Mouse (Mus musculus): ENCODE data around the gene Atp8b5. TPM values are rescaled to one million over a fixed set of nuclear protein-coding genes. Genes with fewer than 3 reads are reported as not detected.

Gene Atp8b5
- polyA plus RNA-seq, 1 experiment from 2014 or later = 0.35 TPM

- H3K27ac ChIP-seq = no peak overlapping the region
- no peak overlapping the region for H3K9ac ChIP-seq (replicated peaks)
- no peaks in the 10 kb centered on the region for H3K4me1 ChIP-seq (replicated peaks)
- H3K36me3 ChIP-seq = no peaks in the 10 kb centered on the region
- no peak overlapping the region for H3K4me3 ChIP-seq (replicated peaks)
- no peaks in the 10 kb centered on the region for H3K27me3 ChIP-seq
- no peak overlapping the region for H3K4me2 ChIP-seq (replicated peaks)
- no peaks in the 10 kb centered on the region for H3K9me3 ChIP-seq
- 93% methylated on average over 2 of the region's 2 CpGs for WGBS
- ATAC-seq = no peak
Measured at GRCm38 (mm10) chr4:43389390-43389789, 122.4 kb downstream of the Atp8b5 start.

GRCm38 (mm10) chr4:43389845-43390440 is 123.0 kb downstream of the Atp8b5 start:
- Histone ChIP-seq H3K27ac (no peak overlapping the region), H3K9me3 (no peaks in the 10 kb centered on the region), H3K9ac (replicated peaks) (no peak overlapping the region), H3K4me1 (replicated peaks) (no peaks in the 10 kb centered on the region), H3K27me3 (no peaks in the 10 kb centered on the region), H3K4me3 (replicated peaks) (no peak overlapping the region), H3K36me3 (no peaks in the 10 kb centered on the region), H3K4me2 (replicated peaks) (no peak overlapping the region)
- ATAC-seq = no peak
- 69% methylated on average over 9 of the region's 9 CpGs for WGBS

GRCm38 (mm10) chr4:43391521-43392050 is 124.6 kb downstream of the Atp8b5 start:
- H3K36me3 ChIP-seq = no peaks in the 10 kb centered on the region
- H3K27ac ChIP-seq = no peak overlapping the region
- H3K9ac ChIP-seq (replicated peaks) = no peak overlapping the region
- H3K9me3 ChIP-seq = no peaks in the 10 kb centered on the region
- no peak for ATAC-seq
- H3K4me1 ChIP-seq (replicated peaks) = no peaks in the 10 kb centered on the region
- H3K4me2 ChIP-seq (replicated peaks) = no peak overlapping the region
- no peaks in the 10 kb centered on the region for H3K27me3 ChIP-seq
- 82% methylated on average over 3 of the region's 3 CpGs for WGBS
- H3K4me3 ChIP-seq (replicated peaks) = no peak overlapping the region

- 73% methylated on average over 15 of the region's 15 CpGs for WGBS
- Histone ChIP-seq H3K36me3 (no peaks in the 10 kb centered on the region), H3K9ac (replicated peaks) (no peak overlapping the region), H3K9me3 (no peaks in the 10 kb centered on the region), H3K4me1 (replicated peaks) (peaks cover 17% of the 10 kb centered on the region), H3K4me3 (replicated peaks) (no peak overlapping the region), H3K4me2 (replicated peaks) (no peak overlapping the region), H3K27me3 (no peaks in the 10 kb centered on the region), H3K27ac (no peak overlapping the region)
- ATAC-seq = no peak
Measured at GRCm38 (mm10) chr4:43394345-43394891, 127.5 kb downstream of the Atp8b5 start.

- no peak overlapping the region for H3K9ac ChIP-seq (replicated peaks)
- H3K9me3 ChIP-seq = no peaks in the 10 kb centered on the region
- WGBS = 90% methylated on average over 5 of the region's 5 CpGs
- H3K36me3 ChIP-seq = no peaks in the 10 kb centered on the region
- no peak overlapping the region for H3K4me3 ChIP-seq (replicated peaks)
- ATAC-seq = no peak
- no peaks in the 10 kb centered on the region for H3K27me3 ChIP-seq
- peaks cover 22% of the 10 kb centered on the region for H3K4me1 ChIP-seq (replicated peaks)
- no peak overlapping the region for H3K27ac ChIP-seq
- no peak overlapping the region for H3K4me2 ChIP-seq (replicated peaks)
Measured at GRCm38 (mm10) chr4:43395147-43395546, 128.2 kb downstream of the Atp8b5 start.

GRCm38 (mm10) chr4:43395836-43396235 is 128.9 kb downstream of the Atp8b5 start:
- H3K9ac ChIP-seq (replicated peaks) = no peak overlapping the region
- no peak for ATAC-seq

GRCm38 (mm10) chr4:43396381-43396780 is 129.4 kb downstream of the Atp8b5 start:
- ATAC-seq = no peak
- 87% methylated on average over 5 of the region's 5 CpGs for WGBS
- no peak overlapping the region for H3K4me3 ChIP-seq (replicated peaks)
- no peaks in the 10 kb centered on the region for H3K27me3 ChIP-seq
- H3K36me3 ChIP-seq = no peaks in the 10 kb centered on the region
- no peak overlapping the region for H3K4me2 ChIP-seq (replicated peaks)
- H3K4me1 ChIP-seq (replicated peaks) = peaks cover 33% of the 10 kb centered on the region
- H3K27ac ChIP-seq = no peak overlapping the region
- H3K9ac ChIP-seq (replicated peaks) = no peak overlapping the region
- no peaks in the 10 kb centered on the region for H3K9me3 ChIP-seq

More at GRCm38 (mm10) chr4:43395836-43396235, 128.9 kb downstream of the Atp8b5 start:
- WGBS = 78% methylated on average over 9 of the region's 9 CpGs
- Histone ChIP-seq H3K9me3 (no peaks in the 10 kb centered on the region), H3K4me2 (replicated peaks) (no peak overlapping the region), H3K27ac (no peak overlapping the region), H3K4me1 (replicated peaks) (peaks cover 27% of the 10 kb centered on the region), H3K27me3 (no peaks in the 10 kb centered on the region), H3K36me3 (no peaks in the 10 kb centered on the region), H3K4me3 (replicated peaks) (no peak overlapping the region)

GRCm38 (mm10) chr4:43398014-43398413 is 131.1 kb downstream of the Atp8b5 start:
- 79% methylated on average over 4 of the region's 4 CpGs for WGBS
- Histone ChIP-seq H3K27ac (peak overlapping the region; percentile 39), H3K9ac (replicated peaks) (no peak overlapping the region), H3K27me3 (no peaks in the 10 kb centered on the region), H3K36me3 (peaks cover 4% of the 10 kb centered on the region; the same call in 1 of the 2 replicates), H3K9me3 (no peaks in the 10 kb centered on the region), H3K4me3 (replicated peaks) (no peak overlapping the region), H3K4me2 (replicated peaks) (no peak overlapping the region), H3K4me1 (replicated peaks) (peaks cover 35% of the 10 kb centered on the region)
- no peak for ATAC-seq

GRCm38 (mm10) chr4:43398829-43399331 is 131.9 kb downstream of the Atp8b5 start:
- Histone ChIP-seq H3K9ac (replicated peaks) (no peak overlapping the region), H3K36me3 (peaks cover 4% of the 10 kb centered on the region; the same call in 1 of the 2 replicates), H3K4me3 (replicated peaks) (no peak overlapping the region), H3K27me3 (no peaks in the 10 kb centered on the region), H3K27ac (peak overlapping the region; percentile 14; the same call in 1 of the 2 replicates), H3K4me2 (replicated peaks) (no peak overlapping the region), H3K9me3 (no peaks in the 10 kb centered on the region), H3K4me1 (replicated peaks) (peaks cover 35% of the 10 kb centered on the region)
- 70% methylated on average over 17 of the region's 17 CpGs for whole genome bisulfite sequencing
- peak; percentile 14; the same call in 1 of the 2 replicates for ATAC-seq

- H3K9ac ChIP-seq (replicated peaks) = no peak overlapping the region
- no peak overlapping the region for H3K4me3 ChIP-seq (replicated peaks)
- no peak overlapping the region for H3K4me2 ChIP-seq (replicated peaks)
- peaks cover 35% of the 10 kb centered on the region for H3K4me1 ChIP-seq (replicated peaks)
- no peaks in the 10 kb centered on the region for H3K27me3 ChIP-seq
- WGBS = 79% methylated on average over 31 of the region's 31 CpGs
- peak overlapping the region; percentile 14; the same call in 1 of the 2 replicates for H3K27ac ChIP-seq
- peak; percentile 34; the same call in 1 of the 2 replicates for ATAC-seq
- no peaks in the 10 kb centered on the region for H3K9me3 ChIP-seq
- peaks cover 4% of the 10 kb centered on the region; the same call in 1 of the 2 replicates for H3K36me3 ChIP-seq
Measured at GRCm38 (mm10) chr4:43399391-43400131, 132.6 kb downstream of the Atp8b5 start.

GRCm38 (mm10) chr4:43400976-43401375 is 134.0 kb downstream of the Atp8b5 start:
- Histone ChIP-seq H3K9ac (replicated peaks) (peak overlapping the region; percentile 39), H3K27ac (peak overlapping the region; percentile 39; the same call in 1 of the 2 replicates), H3K4me3 (replicated peaks) (no peak overlapping the region), H3K9me3 (no peaks in the 10 kb centered on the region), H3K4me1 (replicated peaks) (peaks cover 44% of the 10 kb centered on the region), H3K4me2 (replicated peaks) (no peak overlapping the region), H3K27me3 (no peaks in the 10 kb centered on the region), H3K36me3 (peaks cover 4% of the 10 kb centered on the region; the same call in 1 of the 2 replicates)
- WGBS = 21% methylated on average over 10 of the region's 10 CpGs
- peak; percentile 21; the same call in 1 of the 2 replicates for ATAC-seq

GRCm38 (mm10) chr4:43401486-43401885 is 134.5 kb downstream of the Atp8b5 start:
- Histone ChIP-seq H3K9ac (replicated peaks) (peak overlapping the region; percentile 39; the same call in 1 of the 2 replicates), H3K4me3 (replicated peaks) (no peak overlapping the region), H3K27ac (no peak overlapping the region), H3K4me2 (replicated peaks) (no peak overlapping the region), H3K9me3 (no peaks in the 10 kb centered on the region), H3K4me1 (replicated peaks) (peaks cover 46% of the 10 kb centered on the region), H3K27me3 (no peaks in the 10 kb centered on the region), H3K36me3 (peaks cover 4% of the 10 kb centered on the region; the same call in 1 of the 2 replicates)
- no peak for ATAC-seq
- 86% methylated on average over 10 of the region's 10 CpGs for WGBS

All from midbrain, embryonic 13.5 days (tissue).